Mouse (Mus musculus) liver, embryonic 16.5 days (tissue): ENCODE data around the gene Rnf8. TPM values are rescaled to one million over a fixed set of nuclear protein-coding genes. Genes with fewer than 3 reads are reported as not detected.
"Not testable (repeated sequence)": the region's sequence is repeated elsewhere in the genome, so short reads cannot be mapped to it uniquely, and the experiment has no call there.

Source experiments
- ATAC-seq: fragments of 200-750 bp; cut with Nextera tagmentation; 2 replicates; pipeline ENCODE4 v1.8.0; 2017; ENCODE audit warnings: low read depth, mild to moderate bottlenecking, moderate number of reproducible peaks, moderate library complexity
- H3K27ac ChIP-seq: fragments of 300-500 bp; sonication (generic); 2 replicates; pipeline ENCODE4 v1.5.1; 2014; ENCODE audit warnings: mild to moderate bottlenecking, low read length
- H3K27me3 ChIP-seq: fragments of 300-500 bp; sonication (generic); 2 replicates; pipeline ENCODE4 v1.6.1; 2014; ENCODE audit warnings: low read depth, low read length, mixed read lengths; ENCODE audit not compliant: control insufficient read depth, insufficient read depth
- H3K36me3 ChIP-seq: fragments of 300-500 bp; sonication (generic); 2 replicates; pipeline ENCODE4 v1.6.1; 2014; ENCODE audit warnings: mild to moderate bottlenecking; ENCODE audit not compliant: control insufficient read depth, insufficient read depth
- H3K4me1 ChIP-seq: fragments of 300-500 bp; sonication (generic); 2 replicates; pipeline ENCODE4 v1.6.1; 2014; ENCODE audit warnings: low read depth, low read length, mixed read lengths; ENCODE audit not compliant: control insufficient read depth
- H3K4me2 ChIP-seq: fragments of 300-500 bp; sonication (generic); 2 replicates; pipeline ENCODE4 v1.6.1; 2014; ENCODE audit warnings: low read depth, low read length, mixed read lengths
- H3K4me3 ChIP-seq: fragments of 300-500 bp; sonication (generic); 2 replicates; pipeline ENCODE4 v1.5.1; 2014; ENCODE audit warnings: low read depth, mild to moderate bottlenecking, low read length
- H3K9ac ChIP-seq: fragments of 300-500 bp; sonication (generic); 2 replicates; pipeline ENCODE4 v1.6.1; 2014; ENCODE audit warnings: low read depth, low read length
- H3K9me3 ChIP-seq: fragments of 300-500 bp; sonication (generic); replicated peaks from 2 replicates; pipeline ENCODE4 v1.6.1; 2016; ENCODE audit warnings: low read length; ENCODE audit not compliant: control insufficient read depth
- WGBS: fragments of 180-500 bp; shearing (Covaris S2); extraction: QIAGEN DNeasy Blood & Tissue Kit; methylation state at CpG from one replicate; pipeline ENCODE4 v1.1.7; 2014; ENCODE audit not compliant: insufficient replicate concordance; 5-methylcytosine and 5-hydroxymethylcytosine counted together
- polyA plus RNA-seq: library from polyadenylated mRNA; unstranded; fragments of >200 nt; fragmentation: Nextera tagmentation; extraction: Ambion mirVana; gene quantifications from 2 replicates; pipeline ENCODE4 v1.2.1, GENCODE M21; 2015

Rnf8 gene
- polyA plus RNA-seq, 1 experiment from 2014 or later: 30.5 TPM

GRCm38 (mm10) chr17:29586921-29587320 is 27.7 kb upstream of the Rnf8 start:
- ATAC-seq: no peak
- H3K9ac ChIP-seq: no peak overlapping the region
- H3K27ac ChIP-seq: no peak overlapping the region
- H3K27me3 ChIP-seq: no peaks in the 10 kb centered on the region
- no peak overlapping the region for H3K4me3 ChIP-seq
- H3K4me1 ChIP-seq: no peaks in the 10 kb centered on the region; the same call in 1 of the 2 replicates
- no peak overlapping the region for H3K4me2 ChIP-seq
- no peaks in the 10 kb centered on the region for H3K9me3 ChIP-seq
- 77% methylated on average over 9 of the region's 9 CpGs for WGBS
- H3K36me3 ChIP-seq: no peaks in the 10 kb centered on the region

- Histone ChIP-seq H3K4me1 (no peaks in the 10 kb centered on the region), H3K27me3 (no peaks in the 10 kb centered on the region), H3K36me3 (no peaks in the 10 kb centered on the region), H3K4me3 (no peak overlapping the region), H3K9me3 (no peaks in the 10 kb centered on the region), H3K4me2 (no peak overlapping the region), H3K9ac (no peak overlapping the region), H3K27ac (no peak overlapping the region)
- ATAC-seq: no peak
- 74% methylated on average over 11 of the region's 11 CpGs for WGBS
Measured at GRCm38 (mm10) chr17:29589221-29589898, 25.2 kb upstream of the Rnf8 start.

DNA sequence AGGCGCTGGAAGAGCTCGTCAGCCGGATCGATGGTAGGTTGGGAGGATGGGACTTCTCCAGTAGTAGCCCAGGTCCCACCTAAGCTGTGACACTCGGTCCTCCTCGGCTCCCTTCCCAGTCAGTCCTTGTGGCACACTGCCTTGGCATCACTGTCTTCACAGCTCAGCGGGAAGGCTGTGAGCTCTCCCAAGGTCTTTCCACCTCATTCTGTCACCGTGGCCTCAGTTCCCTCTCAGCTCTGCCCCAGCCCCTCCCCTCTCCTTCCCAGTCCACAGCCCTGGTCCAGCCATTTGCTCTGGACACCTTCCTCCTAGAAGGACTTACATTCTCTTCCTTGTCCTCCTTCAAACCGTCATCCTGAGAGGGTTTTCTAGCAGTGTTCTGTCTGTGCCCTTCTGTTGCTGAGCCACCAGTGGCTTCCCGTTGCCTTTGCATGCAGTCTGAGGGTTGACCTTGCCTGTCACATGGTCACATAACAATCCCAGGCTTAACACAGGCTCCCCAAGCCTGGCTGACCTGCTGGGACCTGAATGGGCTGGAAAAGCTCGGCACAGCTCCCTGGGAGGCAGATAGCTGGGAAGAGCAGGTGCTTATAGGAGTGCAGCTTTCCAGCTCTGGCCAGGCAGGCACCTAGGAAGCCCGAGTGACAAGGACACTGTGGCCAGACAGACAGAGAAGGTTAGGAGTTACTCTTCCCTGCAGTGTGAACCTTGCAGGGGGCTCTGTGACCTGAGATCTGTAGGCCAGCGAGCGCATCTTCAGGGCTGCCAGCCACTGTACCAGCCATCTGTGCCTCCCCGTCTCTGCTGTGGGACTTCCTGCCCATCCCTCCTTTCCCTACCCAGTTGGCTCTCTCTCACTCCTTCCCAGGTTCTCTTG is 18.5 kb upstream of the Rnf8 start:
- Histone ChIP-seq H3K36me3 (no peaks in the 10 kb centered on the region), H3K9ac (no peak overlapping the region), H3K4me2 (no peak overlapping the region), H3K27me3 (no peaks in the 10 kb centered on the region), H3K4me1 (no peaks in the 10 kb centered on the region), H3K9me3 (no peaks in the 10 kb centered on the region), H3K4me3 (no peak overlapping the region), H3K27ac (no peak overlapping the region)
- WGBS: 73% methylated on average over 15 of the region's 15 CpGs
- no peak for ATAC-seq

DNA sequence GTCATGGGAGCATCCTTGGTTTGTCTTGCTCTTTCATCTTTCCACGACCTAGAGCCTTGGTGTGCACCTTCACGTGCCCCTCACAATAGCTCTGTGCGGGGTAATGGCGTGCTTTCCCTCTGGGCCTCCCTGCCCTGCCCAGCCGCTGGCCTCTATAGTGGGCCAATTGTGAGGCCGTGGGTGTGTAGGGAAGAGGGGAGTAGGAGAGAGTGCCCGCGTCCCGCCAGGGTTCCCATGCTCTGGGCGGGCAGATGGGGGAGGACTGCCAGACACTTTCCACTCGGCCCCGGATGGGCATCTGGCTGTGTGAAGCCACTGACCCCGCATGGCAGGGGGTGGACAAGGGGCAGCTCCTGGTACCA is 17.8 kb upstream of the Rnf8 start:
- ATAC-seq: no peak
- H3K36me3 ChIP-seq: no peaks in the 10 kb centered on the region
- H3K27ac ChIP-seq: no peak overlapping the region
- H3K4me1 ChIP-seq: no peaks in the 10 kb centered on the region
- WGBS: 86% methylated on average over 13 of the region's 13 CpGs
- H3K27me3 ChIP-seq: no peaks in the 10 kb centered on the region
- H3K4me2 ChIP-seq: no peak overlapping the region
- no peaks in the 10 kb centered on the region for H3K9me3 ChIP-seq
- H3K9ac ChIP-seq: no peak overlapping the region
- no peak overlapping the region for H3K4me3 ChIP-seq

GRCm38 (mm10) chr17:29599051-29599450 is 15.5 kb upstream of the Rnf8 start:
- no peak overlapping the region for H3K27ac ChIP-seq
- H3K36me3 ChIP-seq: peaks cover 2% of the 10 kb centered on the region; the same call in 1 of the 2 replicates
- no peaks in the 10 kb centered on the region for H3K27me3 ChIP-seq
- H3K9me3 ChIP-seq: no peaks in the 10 kb centered on the region
- no peak overlapping the region for H3K4me2 ChIP-seq
- H3K9ac ChIP-seq: no peak overlapping the region
- H3K4me3 ChIP-seq: no peak overlapping the region
- no peaks in the 10 kb centered on the region for H3K4me1 ChIP-seq
- WGBS: 84% methylated on average over 14 of the region's 14 CpGs
- ATAC-seq: no peak

DNA sequence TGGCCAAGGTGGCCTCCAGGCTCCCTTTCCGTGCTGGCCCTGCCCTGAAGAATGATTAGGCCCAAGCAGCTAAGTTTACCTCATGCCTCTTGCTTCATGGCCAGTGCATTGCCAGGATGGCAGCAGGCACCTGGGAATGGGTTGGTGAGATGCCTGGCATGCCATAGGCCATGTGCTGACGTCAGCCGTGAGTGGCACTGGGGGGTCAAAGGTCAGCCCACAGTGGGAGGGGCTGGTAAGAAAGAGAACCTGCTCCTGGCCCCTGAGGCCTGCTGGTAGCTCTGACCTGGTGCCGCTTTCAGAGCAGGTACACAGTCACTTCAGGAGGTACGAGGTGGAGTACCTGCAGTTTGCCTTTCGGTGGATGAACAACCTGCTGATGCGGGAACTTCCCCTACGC is 15.1 kb upstream of the Rnf8 start:
- H3K27me3 ChIP-seq: no peaks in the 10 kb centered on the region
- H3K9me3 ChIP-seq: no peaks in the 10 kb centered on the region
- no peak overlapping the region for H3K27ac ChIP-seq
- H3K36me3 ChIP-seq: peaks cover 2% of the 10 kb centered on the region; the same call in 1 of the 2 replicates
- no peak for ATAC-seq
- WGBS: 80% methylated on average over 8 of the region's 8 CpGs
- no peak overlapping the region for H3K4me2 ChIP-seq
- no peak overlapping the region for H3K4me3 ChIP-seq
- H3K9ac ChIP-seq: no peak overlapping the region
- no peaks in the 10 kb centered on the region for H3K4me1 ChIP-seq

- H3K4me3 ChIP-seq: no peak overlapping the region
Measured at GRCm38 (mm10) chr17:29601391-29601790, 13.2 kb upstream of the Rnf8 start.

DNA sequence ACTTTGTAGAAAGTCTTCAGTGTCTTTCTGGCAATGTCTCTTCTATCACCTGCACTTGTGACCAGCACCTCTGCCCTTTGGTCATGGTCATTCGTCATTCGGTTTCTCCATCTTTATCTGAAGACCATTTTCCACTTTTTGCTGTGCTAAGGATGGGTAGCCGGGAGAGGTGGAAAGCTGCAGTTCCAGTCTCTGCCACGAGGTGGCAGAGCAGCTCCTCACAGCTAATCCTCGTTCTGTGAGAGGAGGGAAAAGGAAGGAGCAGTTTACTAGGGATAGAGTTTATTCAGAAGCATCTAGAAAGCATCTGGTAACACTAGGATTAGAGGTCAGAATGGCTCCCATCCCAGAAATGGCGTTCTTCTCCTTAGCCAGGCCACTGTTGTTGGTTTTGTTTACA is 11.3 kb upstream of the Rnf8 start:
- ATAC-seq: no peak
- Histone ChIP-seq H3K4me2 (no peak overlapping the region), H3K36me3 (peaks cover 2% of the 10 kb centered on the region; the same call in 1 of the 2 replicates), H3K9me3 (no peaks in the 10 kb centered on the region), H3K9ac (no peak overlapping the region), H3K4me1 (no peaks in the 10 kb centered on the region), H3K4me3 (no peak overlapping the region), H3K27me3 (no peaks in the 10 kb centered on the region), H3K27ac (no peak overlapping the region)
- 21% methylated on average over 6 of the region's 6 CpGs for WGBS

More at GRCm38 (mm10) chr17:29601391-29601790, 13.2 kb upstream of the Rnf8 start:
- 53% methylated on average over 4 of the region's 4 CpGs for WGBS
- H3K9ac ChIP-seq: no peak overlapping the region
- H3K4me2 ChIP-seq: no peak overlapping the region
- no peaks in the 10 kb centered on the region for H3K27me3 ChIP-seq
- no peaks in the 10 kb centered on the region for H3K9me3 ChIP-seq
- no peak for ATAC-seq
- no peaks in the 10 kb centered on the region for H3K4me1 ChIP-seq
- H3K36me3 ChIP-seq: peaks cover 2% of the 10 kb centered on the region; the same call in 1 of the 2 replicates
- H3K27ac ChIP-seq: no peak overlapping the region

- H3K36me3 ChIP-seq, ATAC-seq, H3K27ac ChIP-seq, H3K4me2 ChIP-seq, H3K27me3 ChIP-seq, H3K9ac ChIP-seq, H3K4me3 ChIP-seq, H3K9me3 ChIP-seq: not testable (repeated sequence)
- 80% methylated on average over 5 of the region's 5 CpGs for WGBS
- peaks cover 20% of the 10 kb centered on the region for H3K4me1 ChIP-seq
Measured at GRCm38 (mm10) chr17:29613453-29613852, 1.1 kb upstream of the Rnf8 start.
